Mouse (Mus musculus) layer of hippocampus, postnatal 25 days (tissue): ENCODE data around the gene Lima1. TPM values are rescaled to one million over a fixed set of nuclear protein-coding genes. Genes with fewer than 3 reads are reported as not detected.
"Not testable (repeated sequence)": the region's sequence is repeated elsewhere in the genome, so short reads cannot be mapped to it uniquely, and the experiment has no call there.

ENCODE experiments used
- DNase-seq, 2 experiments: peaks; one replicate each; pipeline ENCODE4 v3.0.0; 2022; ENCODE audit warnings: mixed read lengths in 2 of 2, low spot score in 1 of 2; ENCODE audit errors: extremely low spot score in 1 of 2
- total RNA-seq, 2 experiments: library from RNA; stranded (reverse); gene quantifications; 2 replicates each; pipeline ENCODE4 v1.2.3; 2021

Lima1 gene
- total RNA-seq: 10 to 100 TPM; 10.1 to 13.8 TPM

DNA sequence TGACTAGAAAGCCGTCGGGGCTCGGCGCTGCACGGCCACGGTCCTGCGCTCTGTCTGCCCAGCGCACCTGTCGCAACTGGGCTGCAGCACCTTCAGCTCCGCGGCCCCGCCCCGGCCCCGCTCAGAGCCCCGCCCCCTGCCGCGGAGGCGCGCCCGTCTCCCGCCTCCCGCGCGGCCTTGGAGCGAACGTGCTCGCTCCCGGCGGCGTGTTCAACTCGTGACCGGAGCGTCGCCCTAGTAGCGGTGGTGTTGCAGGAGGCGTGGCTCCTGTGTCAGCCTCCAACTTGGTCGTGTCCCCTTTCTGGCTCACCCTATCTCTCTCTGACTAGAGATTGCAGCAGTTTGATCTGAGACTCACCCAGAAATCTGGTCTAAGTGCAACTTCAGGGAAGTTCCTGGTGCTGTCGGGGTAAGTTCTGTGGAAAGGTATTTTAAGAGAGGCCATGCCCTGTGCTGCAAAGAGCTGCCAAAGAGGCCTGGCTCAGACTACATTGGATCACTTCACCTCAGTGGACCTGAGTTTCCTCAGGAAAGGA lies at the start of gene Lima1:
Lima1 (minus strand) TSS at position 123 of the 536 bp plus-strand sequence.
- peak; percentile 65 to 70 for DNase-seq

DNA sequence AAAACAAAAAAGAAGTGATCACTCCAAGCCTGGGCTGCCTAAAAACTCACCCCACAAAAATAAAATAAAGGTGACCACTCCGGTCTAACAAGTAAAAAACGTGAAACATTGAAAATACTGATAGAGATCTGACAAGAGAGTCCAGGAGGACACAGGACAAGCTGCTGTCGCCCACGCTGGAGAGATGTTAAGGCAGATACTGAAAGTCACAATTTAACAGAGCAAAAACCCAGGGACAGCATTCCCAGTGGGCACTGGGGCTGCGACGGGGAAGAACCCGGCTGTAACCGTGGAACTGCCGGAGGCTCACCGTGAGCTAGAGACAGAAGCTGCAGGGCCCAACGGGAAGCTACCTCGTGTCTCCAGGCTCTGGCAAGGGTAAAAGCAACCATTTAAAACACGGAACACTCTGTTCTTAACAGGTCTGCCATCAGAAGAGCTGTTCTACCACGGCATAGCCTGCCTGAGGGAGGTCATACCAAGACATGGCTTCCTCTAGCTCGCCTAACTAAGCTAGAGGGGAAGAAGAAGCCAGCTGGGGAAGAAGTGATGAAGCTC lies 44.4 kb upstream of the Lima1 start:
- no peak for DNase-seq

DNA sequence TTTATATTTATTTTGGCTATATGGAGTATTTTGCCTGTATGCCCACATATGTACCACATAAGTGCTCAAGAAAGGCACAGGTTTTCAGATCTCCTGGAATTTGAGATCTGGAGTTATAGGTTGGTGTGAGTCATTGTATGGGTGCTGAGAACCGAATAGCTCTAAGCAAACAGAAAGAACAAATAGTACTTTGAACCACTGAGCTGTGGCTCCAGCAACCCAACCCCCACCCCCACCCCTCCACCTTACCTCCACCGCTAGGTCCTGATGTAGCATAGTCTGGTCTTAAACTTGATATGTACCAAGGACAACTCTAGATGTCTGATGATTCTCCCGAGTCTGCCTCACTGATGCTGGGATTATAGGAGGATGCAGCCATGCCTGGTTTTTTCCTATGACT lies 42.0 kb upstream of the Lima1 start:
- DNase-seq: no peak

DNA sequence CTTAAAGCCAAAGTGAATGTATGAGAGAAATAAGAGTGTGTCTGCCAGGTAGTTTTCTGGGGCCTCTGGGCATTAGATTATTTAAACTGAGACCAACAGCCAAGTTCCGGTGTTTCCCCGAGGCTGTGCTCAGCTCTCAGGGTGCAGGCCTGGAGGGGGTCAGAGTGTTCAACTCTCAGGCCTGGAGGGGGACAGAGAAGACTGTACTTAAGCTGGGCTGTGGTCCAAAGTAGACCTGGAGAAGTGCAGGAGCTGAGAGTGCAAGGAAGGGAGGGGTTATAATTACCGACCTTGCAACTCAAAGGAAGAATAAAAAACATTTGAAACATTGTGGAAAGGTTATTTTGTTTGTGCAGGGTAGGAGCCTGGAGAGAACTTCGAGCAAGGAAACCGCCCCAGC lies 39.4 kb upstream of the Lima1 start:
- DNase-seq: no peak

DNA sequence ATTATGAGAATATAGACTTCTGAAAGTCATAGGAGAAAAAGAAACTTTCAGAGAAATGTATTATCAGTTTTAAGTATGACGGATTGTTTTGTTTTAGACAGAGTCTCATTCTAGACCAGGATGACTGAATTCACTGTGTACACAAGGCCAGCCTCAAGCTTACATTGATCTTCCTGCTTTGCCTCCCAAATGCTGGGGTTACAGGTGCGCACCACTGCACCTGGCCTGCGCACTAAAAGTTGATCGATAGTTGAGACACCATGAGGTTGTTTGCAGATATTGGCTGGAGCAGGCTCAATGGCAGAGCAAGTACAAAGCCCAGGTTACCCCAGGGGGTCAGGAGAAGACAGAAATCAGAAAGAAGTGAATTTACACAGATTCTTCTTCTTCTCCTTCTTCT lies 36.5 kb upstream of the Lima1 start:
- no peak for DNase-seq

DNA sequence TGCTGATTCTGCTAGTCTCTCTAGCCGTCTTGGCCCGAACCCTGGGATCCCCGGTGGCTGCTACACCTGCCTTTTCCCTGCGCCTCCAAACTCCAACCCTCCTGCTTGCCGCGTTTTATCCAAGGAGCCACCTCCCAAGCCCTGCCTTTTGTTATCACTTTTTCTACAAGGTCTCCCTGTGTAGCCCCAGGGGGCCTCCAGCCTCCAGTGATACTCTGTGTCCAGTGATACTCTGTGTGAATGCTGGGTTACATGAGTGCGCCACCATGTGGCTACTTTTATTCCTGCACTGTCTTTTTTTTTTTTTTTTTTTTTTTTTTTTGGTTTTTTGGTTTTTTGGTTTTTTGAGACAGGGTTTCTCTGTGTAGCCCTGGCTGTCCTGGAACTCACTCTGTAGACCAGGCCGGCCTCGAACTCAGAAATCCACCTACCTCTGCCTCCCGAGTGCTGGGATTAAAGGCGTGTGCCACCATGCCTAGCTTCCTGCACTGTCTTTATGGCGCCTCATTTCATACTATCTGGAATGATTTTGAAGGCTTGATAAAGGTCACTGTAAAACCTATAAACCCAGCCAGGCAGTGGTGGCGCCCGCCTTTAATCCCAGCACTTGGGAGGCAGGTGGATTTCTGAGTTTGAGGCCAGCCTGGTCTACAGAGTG lies 34.2 kb upstream of the Lima1 start:
- DNase-seq: peak in 1 of 2 experiments; percentile 22

DNA sequence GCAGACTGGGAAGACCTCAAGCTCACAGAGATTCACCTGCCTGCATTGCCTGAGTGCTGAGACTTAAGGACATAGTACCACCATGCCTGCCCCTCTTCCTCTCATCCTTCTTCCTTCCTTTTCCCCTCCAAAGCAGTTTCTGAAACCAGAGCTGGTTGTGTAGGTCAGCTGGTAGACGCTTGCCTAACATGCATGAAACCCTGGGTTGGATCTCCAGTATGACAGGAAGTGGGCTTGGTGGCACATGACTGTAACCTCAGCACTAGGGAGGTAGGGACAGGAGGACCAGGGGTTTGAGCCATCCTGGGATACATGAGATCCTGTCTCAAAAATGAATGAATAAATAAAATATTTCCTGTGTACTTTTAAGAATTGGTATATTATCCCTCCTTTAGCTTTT lies 32.3 kb upstream of the Lima1 start:
- DNase-seq: no peak

DNA sequence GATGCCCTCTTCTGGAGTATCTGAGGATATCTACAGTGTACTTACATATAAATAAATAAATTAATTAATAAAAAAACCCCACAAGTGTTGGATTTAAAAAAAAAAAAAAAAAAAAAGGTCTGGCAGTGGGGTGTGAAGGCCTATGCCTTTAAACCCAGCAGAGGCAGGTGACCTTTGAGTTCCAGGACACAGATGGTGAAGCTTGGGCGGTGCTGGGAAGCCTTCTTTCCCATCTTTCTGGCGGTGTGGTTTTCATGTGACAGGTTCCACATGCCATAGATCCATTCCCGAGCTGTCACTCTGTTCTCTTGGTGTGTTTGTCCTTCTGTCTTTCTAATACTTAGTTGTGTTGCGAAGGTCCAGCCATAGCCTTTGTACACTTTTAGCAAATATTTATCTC lies 31.8 kb upstream of the Lima1 start:
- no peak for DNase-seq

DNA sequence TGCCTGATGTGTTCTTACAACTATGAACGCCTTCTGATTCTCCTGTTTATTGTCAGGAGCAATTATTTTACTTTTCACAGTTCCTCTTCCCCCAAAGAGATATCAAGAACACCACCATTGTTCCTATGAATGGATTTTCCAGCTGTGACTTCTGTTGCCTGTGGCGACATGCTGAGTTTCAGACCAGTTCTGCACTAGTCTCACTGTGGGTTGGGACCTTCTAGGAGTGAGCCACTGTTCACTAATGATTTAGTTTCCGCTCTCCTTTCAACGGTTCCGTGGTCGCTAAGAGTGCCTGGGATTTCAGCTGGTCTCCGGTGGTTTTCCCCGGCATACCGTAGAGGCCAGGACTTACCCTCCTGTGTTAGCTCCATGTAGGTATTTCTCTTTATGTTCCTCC lies 29.6 kb upstream of the Lima1 start:
- DNase-seq: no peak

DNA sequence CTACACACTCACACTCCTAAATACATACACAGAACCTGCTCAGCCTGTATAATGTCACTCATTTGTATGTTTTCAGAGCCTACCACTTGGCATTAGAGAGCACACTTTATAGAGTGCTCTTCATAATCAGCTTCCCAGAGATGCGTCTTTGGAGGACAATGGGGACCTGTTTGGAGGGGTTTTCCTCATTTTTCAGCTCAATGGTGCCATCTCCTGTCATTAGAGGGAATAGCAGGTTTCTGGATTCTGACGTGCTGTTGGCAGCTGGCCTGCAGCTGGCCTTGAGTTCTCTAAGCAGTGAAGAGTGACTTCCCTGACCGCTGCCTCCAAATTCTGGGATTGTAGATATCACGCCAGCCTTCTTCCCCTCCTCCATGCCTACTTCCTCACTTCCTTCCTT lies 29.1 kb upstream of the Lima1 start:
- DNase-seq: peak; percentile 26 to 47

DNA sequence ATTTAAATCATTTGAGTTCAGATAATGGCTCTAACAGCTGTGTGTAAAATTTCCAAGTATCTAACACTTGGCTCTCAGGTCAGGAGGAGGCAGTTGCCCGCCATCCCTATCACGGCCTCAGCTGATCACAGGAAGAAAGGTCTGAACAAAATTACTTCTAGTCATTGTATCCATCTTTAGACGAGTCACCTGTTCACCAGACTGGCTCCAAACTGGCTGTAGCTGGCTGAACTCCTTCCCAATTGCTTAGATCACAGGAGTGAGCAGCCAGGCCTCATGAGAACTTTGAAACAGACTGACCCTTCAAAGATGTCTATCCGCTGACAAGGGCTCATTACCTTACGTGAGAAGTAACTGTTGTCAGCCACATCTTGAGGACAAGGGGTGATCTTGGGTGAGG lies 28.0 kb upstream of the Lima1 start:
- DNase-seq: no peak

DNA sequence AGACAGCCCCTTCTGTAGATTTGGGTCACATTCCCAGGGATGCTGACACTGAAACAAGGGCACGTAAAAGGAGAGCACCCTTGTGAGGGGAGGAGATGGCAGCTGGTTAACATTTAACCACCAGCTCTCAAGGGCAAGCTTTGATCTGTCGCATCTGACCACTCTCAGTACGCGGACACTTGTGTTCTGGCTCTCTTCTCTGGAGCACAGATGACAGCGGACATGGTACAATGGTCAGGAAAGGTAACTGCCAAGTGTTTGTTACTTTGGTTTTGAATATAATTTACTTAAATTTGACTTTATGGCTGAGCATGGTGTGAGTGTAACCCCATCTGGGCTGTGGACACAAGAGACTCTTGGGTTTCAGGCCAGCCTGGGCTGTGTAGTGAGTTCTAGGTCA lies 27.5 kb upstream of the Lima1 start:
- no peak for DNase-seq

DNA sequence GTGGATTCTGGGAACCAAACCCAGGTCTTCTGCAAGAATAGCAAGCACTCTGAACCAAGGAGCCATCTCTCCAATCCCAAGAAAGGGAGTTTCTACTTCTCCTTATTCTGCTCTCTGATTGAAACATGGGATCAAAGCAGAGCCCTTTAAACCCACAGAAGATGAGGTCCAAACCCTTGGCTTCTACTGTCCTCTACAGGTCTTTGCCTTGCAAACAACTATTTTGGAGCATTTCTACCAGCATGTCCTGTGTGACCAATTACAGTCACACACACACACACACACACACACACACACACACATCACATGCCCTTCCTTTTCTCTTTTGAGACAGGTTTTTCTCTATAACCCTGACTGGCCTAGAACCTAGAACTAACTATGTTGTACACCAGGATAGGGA lies 21.4 kb upstream of the Lima1 start:
- DNase-seq: no peak

DNA sequence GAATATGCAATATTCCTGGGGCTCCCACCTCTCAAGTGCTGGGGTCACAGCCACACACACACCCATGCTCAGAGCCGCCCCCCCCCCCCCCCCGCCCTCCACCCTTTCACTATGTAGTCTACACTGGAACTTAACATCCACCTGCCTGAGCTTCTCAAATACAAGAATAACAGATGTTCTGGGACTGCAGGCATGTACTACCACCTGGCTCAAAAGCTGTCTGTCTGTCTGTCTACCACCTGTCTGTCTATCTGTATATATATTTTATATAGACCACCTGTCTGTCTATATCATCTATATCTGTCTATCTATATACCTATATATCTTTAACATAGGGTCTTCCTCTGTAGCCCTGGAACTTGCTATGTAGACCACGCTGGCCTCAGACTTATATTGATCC lies 16.1 kb upstream of the Lima1 start:
- no peak for DNase-seq

DNA sequence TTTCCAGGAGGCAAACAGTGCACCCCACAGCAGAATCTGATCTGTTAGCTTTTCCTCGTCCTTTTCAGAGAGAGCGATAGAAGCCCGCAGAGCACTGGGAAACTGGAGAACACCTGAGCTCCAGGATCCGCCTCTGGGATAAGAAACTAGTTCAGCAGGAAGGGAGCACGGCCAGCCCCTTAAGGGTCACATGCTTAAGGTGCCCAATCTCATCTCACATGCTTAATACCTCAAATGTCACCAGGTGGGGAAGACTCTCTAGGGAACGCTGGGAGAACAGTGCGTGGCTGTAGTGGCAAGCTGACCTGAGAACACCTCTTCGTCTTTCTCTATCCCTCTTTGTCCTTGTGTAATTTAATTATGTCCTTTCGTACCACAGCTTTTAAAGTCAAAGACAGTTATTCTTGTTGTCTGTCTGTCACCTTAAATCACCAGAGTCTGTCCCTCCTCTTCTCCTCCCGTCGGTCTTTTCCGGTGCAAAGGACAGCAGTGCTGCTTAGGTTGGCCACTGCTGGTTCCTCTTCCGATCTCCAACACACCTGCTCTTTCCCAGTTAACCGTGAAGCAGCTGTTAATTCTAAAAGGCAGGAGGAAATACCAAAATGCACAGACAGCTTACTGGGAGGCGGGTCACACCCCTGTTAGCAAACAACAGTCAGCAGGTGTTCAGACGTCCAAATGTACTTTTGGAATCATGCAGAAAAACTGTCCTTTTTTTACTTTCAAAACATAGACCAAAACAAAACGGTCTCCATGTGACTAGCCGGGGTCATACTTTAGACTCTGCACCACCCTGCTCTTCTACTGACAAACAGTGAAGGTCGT lies 15.4 kb upstream of the Lima1 start:
- no peak for DNase-seq

DNA sequence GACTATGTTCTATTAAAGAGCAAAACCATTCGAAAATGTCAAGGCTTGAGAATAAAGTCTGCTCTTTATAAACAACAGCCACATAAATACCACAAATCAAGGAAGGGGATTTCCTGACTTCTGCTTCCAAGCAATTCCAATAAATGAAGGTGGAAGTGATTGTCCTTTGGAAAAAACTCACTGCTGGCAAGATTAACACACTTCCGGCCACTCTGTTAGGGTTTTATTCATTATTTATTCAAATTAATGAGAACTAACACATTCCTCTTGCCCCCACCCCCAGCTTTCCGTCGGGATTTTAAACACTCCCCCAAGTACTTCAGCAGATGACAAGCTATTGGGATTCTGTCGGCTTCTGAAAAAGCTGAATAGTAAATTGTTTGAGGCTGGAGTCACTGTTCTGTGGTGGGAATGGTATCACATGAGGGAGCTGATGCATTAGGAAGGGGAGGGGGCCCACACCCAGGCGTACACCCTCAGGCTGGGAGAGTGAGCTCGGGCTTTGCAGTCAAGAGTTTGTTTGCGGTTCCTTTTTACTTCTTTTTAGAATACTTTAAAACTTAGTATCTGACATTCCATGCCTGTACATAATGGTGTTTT lies 14.1 kb upstream of the Lima1 start:
- no peak for DNase-seq

DNA sequence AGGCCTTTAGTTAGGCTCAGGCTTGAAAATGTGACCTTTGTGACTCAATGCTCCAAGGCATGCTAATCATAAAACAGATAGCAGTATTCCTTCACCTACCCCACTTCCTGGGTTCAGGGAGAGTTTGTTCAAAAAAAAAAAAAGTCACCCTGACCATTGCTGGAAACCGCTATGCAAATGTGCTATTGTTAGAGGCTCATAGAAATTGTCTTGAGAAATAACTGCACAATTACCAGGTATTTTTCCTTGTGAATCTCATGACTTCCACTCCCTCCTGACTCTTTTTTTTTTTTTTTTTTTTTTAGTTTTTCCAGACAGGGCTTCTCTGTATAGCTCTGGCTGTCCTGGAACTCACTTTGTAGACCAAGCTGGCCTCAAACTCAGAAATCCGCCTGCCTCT lies 11.9 kb upstream of the Lima1 start:
- not testable (repeated sequence) for DNase-seq

DNA sequence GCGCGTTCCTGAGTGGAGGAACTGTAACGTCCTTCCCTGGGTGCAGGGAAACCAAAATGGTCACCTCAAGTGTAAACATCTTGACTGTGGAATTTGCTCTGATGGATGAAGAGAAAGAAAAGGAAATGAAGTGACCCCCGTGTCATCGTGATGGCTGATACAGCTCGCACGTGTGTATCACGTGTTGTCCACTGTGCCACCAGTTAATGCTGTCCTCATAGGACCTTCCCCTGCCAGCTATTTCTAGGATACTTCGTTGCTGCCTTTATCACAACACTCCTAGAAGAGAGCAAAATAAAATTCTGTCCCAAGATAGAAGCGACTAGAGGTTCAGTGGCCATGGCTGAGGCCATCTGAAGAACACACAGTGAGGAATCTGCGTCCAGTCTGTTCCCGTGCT lies 8.8 kb upstream of the Lima1 start:
- DNase-seq: no peak

DNA sequence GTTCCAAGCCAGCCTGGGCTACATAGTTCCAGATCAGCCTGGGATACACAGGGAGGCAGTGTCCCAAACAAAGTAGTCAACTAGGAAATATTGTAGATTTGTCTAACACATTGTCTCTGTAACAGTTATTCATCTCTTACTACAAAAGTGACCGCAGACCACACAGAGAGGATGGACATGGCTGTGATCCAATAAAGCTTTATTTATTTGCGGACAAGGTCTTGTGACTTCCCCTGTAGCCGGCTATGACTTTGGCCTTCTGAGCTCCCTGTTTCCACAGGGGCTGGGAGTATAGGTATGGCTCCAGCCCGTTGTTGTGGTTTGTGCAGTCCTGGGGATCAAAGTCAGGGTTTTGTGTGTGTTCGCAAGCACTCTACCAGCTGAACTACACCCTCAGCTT lies 3.3 kb upstream of the Lima1 start:
- DNase-seq: no peak

DNA sequence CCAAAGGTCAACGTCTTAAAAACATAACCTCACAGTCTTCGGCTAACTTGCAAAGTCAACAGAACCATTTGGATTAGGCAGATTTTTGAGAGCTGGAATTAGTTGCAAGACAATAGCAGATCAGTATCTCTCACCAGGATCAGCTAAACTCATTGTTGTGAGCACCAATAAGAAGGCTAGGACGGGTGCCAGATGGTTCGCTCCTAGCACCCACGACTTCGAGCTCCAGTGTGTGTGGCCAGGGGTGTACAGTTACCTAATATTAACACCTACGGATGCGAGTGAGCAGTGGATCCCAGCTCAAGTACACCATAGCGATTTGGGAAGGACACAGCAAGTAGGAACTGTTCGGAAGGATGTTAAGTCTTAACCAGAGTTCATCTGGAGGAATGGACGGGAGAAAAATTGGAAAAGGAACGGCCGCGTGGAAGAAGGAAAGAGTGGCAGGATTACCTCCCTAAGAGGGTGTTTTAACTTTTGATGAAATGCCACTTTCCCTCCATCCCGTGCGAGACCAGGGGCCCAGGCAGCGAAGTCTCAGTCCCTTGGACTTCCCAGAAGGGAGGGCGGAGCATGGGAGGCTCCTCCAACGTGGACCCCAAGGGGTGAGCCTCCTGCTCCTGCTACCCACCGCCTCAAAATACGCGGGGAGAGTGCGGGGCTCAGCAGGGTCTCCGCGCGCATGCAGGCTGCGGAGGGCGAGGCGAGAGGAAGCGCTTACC lies 483 bp downstream of the Lima1 start:
- no peak for DNase-seq

DNA sequence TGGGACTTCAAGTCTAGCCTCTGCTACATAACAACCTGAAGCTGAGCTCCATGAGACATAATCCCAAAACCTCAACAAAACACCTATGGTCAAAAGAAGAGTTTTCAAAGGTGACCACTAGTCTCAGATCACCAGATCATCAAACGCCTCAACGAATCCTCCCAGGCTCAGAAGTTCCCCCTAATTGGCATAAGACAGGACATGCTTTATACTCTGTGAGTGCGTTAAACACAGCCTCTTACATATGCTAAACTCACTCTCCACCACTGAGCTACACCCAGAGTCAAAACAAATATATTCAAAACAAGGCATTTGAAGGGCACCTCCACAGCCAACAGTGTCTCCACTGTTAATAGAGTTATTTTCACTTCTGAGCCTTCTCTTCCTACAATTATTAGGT lies 2.7 kb downstream of the Lima1 start:
- DNase-seq: no peak
